Mouse (Mus musculus) adrenal gland, adult 2 months (tissue): ENCODE results near the gene Nat9. TPM values are rescaled to one million over a fixed set of nuclear protein-coding genes. Genes with fewer than 3 reads are reported as not detected.

Experiments
- DNase-seq: peaks from one replicate; pipeline ENCODE4 v3.0.0; 2021
- polyA plus RNA-seq: library from polyadenylated mRNA; depleted of rRNA; stranded (reverse); fragments of >200 nt; gene quantifications from 2 replicates; pipeline ENCODE4 v1.2.3, GENCODE M21; 2012; rRNA removed
- total RNA-seq, 2 experiments: library from RNA; stranded (reverse); gene quantifications; 2 replicates each; pipeline ENCODE4 v1.2.3; 2021

Nat9 gene
- total and polyA plus RNA-seq, 3 experiments: 12.0 to 29.2 (median 20.0) TPM

DNA sequence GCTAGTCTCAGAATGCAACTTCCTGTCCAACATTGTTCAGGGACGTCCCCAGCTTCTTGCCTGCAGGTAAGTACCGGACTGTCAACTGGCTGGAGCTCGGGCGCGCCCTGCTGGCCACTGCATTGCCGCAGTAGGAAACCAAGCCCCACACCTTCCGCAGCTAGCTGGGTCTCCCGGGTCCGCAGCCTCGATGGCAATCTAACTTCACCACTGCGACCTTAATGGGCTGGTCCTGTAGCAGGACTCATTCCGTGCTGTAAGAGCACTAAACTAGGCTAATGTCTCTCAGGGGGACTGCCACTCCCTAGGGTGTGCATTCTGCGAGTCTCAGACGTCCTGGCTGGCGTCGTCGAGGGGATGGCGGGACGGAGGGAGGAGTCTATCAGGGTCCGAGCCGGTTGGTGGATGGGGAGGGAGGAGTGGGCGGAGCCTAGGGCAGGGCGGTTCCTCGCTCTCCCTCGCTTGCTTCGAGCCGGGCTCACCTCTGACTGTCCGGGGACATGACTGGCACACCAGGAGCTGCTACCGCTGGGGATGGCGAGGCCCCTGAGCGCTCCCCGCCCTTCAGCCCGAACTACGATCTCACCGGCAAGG, 33.9 kb downstream of the Nat9 start:
- peak; percentile 80 for DNase-seq

DNA sequence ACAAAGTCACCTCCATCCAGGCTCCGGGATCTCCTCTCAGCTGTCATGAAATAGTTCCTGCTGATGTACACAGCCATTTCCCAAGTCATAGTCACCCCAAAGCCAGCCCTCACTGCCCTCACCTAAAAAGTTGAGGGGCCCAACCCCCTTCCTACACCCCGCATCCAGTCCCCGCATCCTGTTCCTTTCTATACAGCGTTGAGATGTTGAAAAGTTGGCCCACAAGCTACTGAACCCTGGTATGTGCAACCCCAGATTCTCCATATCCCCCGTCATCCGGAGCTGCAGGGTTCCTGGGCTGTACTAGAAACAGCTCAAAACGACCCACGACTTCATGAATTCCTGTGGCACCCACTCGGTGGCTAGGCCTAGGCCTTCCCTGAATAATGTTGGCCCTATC, 34.6 kb downstream of the Nat9 start:
- no peak for DNase-seq

DNA sequence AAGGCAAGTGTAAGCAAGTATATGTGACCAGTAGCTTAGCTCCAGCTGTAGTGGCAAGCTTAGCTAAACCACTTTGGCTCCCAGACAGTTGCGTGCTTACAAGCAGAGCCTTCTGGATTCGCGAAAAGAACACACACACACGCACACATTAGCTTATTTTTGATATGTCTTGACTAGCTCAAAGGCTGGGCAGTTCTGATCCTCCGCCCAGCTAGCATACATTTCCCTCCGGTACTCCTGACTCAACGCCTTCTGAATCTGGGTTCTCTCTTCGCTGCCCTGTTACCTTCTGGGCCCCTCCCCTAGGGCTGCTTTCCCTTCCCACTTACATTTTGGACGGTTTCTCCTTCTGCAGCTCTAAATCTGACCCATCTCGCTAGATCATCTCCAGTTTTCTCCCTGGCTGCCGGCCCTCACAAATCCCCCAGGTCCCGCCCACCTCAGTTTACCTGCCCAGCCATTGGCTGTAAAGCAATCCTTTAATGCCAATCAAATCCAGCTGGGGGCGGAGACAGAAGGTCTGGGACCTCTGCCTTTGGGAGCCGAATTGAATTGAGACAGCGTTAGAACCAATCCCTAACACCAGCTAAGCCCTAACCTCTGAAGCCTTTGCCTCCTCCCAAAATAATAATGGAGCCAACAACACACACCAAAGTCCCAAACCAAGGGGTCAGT, 35.8 kb downstream of the Nat9 start:
- peak; percentile 63 for DNase-seq

DNA sequence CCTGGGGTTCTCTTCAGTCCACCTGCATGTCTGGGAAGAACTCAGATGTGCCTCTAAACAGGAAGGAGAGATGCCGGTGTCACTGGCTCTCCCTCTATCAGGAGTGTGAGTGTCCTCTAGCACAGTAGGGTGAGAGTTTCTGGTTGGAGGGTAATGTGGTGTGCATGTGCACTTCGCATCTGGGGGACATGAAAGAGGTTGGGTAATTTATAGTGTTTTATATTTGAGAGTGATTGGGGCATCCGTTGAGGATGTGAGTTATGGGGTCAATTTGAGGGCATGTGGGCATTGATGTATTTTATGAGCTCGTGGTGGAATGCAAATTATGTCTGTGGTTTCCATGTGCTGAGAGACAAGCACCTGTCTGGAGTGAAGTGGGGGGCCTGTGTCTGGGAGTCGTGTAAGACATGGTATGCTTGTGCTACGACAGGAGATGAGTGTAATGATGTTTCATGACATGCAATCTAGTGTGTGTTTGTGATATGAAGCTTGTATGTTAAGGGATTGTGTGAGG, 36.9 kb downstream of the Nat9 start:
- no peak for DNase-seq

DNA sequence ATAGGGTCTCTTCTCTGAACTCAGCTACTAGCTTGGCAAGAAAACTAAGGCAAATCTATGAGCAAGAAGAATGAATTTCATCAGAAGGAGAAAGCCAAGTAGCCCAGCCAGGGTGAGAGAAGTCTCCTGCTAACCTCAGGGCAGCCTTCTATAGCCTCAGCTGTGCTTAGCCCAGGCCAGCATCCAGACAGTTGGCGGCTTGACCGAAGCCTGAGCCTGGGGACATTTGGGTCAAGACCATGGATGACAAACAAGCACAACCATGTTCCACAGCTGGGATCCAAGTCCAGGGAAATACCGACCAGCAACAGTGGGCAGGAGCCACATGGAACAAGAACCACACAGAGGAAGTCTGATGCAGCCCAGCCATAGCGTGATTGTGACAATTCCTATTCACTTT, 39.8 kb downstream of the Nat9 start:
- no peak for DNase-seq

DNA sequence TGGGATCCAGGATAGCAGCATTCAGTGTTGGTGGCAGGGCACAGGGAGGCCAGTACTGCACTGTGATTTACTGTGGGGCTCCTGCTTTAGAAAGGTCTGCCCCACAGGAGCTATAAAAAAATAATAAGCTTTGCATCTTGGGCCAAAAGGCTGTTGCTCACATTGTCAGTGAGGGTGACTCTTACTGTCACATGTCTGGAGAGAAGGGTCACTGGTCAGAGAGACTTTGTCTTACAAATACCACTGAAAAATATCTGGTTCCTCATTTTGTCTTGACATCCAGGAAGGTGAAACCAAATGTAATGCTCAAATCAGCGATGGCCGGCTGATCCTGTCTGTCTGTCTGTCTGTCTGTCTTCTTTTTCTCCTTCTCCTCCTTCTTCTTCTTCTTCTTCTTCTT, 45.7 kb downstream of the Nat9 start:
- DNase-seq: no peak

DNA sequence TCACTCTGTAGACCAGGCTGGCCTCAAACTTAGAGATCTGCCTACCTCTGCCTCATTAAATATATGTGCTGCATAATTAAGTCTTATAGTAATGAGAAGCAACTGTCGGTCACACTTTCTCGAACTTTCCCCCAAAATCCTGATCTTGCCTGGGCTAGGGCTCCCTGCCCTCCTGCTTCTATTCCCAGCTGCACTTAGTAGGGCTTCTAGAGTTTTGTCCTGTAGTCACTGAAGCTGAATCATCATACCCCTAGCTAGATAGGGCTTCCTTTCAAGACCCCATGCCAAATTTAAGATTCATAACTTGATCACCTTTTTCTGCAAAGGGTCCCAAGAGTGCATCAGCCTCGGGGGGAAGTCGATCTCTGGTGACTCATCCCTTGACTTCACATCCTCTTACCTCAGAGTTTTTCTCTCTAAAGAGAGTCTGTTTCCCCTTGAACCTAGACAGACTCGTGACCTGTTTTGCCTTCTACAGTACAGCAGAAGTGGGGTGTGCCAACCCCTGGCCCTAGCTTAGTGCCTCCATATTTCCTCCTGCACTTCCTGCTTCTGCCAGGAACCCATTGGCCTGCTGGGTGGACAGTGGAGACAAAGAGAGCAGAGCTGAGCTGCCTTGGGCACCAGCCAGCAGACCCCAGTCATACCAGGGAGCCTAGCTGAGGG, 48.9 kb downstream of the Nat9 start:
- no peak for DNase-seq

DNA sequence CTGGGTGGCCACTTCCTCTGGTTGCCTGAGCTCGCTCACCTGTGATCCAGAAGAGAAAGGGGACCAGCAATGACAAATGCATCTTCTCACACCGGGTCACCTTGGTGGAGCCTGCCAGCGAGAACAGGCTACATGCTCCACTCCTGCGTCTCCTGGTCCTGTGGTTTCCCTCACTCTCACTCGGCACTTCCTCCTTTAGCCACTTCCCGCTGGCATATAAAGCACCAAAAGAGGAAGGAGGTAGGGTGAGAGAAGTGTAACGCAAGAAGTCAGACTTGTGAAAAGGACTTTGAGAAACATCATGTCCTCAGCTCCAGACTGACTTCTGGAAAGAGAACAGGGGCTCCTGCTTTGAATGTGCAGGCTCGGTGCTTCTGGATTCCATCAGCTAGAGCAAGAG, 53.9 kb downstream of the Nat9 start, which contains the start of gene Cd300lf:
Gene Cd300lf (minus strand): TSS at position 193 of the 400 bp plus-strand sequence.
- no peak for DNase-seq

Other genes starting within 250 kb of the Nat9 start
- not detected for gene Cd300c, start 218.7 kb downstream of the Nat9 start, total RNA-seq
- gene Cd300c, start 218.7 kb downstream of the Nat9 start, polyA plus RNA-seq: 0.58 TPM in 1 of 2 replicates, not detected in the other
- gene Cd300ld, start 197.9 kb downstream of the Nat9 start, total RNA-seq: 1 to 10 TPM in 1 of 2 experiments, under 1 TPM in 1; 0.89 to 2.7 TPM
- gene Cd300ld, start 197.9 kb downstream of the Nat9 start, polyA plus RNA-seq: 0.45 and 0.64 TPM in 2 replicates
- 1 to 10 TPM; 3.5 to 5.5 TPM for gene Cd300c2, start 186.0 kb downstream of the Nat9 start, total RNA-seq
- 3.7 and 3.8 TPM in 2 replicates for gene Cd300c2, start 186.0 kb downstream of the Nat9 start, polyA plus RNA-seq
- gene Cd300ld2, start 171.7 kb downstream of the Nat9 start, total RNA-seq: not detected
- 0.56 TPM in 1 of 2 replicates, not detected in the other for gene Cd300ld2, start 171.7 kb downstream of the Nat9 start, polyA plus RNA-seq
- gene Cd300ld4, start 160.8 kb downstream of the Nat9 start, total RNA-seq: not detected
- 0.21 TPM in 1 of 2 replicates, not detected in the other for gene Cd300ld4, start 160.8 kb downstream of the Nat9 start, polyA plus RNA-seq
- gene Cd300ld5, start 150.1 kb downstream of the Nat9 start, total RNA-seq: 1 to 10 TPM; 5.0 to 8.0 TPM
- 0.49 and 0.68 TPM in 2 replicates for gene Cd300ld5, start 150.1 kb downstream of the Nat9 start, polyA plus RNA-seq
- gene Cd300ld3, start 139.4 kb downstream of the Nat9 start, total RNA-seq: 10 to 100 TPM in 1 of 2 experiments, 1 to 10 TPM in 1; 4.0 to 10.5 TPM
- gene Cd300ld3, start 139.4 kb downstream of the Nat9 start, polyA plus RNA-seq: 10.6 and 11.2 TPM in 2 replicates
- under 1 TPM; 0.78 to 0.86 TPM for gene Cd300e, start 125.7 kb downstream of the Nat9 start, total RNA-seq
- 0.04 TPM in 1 of 2 replicates, not detected in the other for gene Cd300e, start 125.7 kb downstream of the Nat9 start, polyA plus RNA-seq
- under 1 TPM; 0.55 to 0.58 TPM for gene Rab37, start 96.4 kb downstream of the Nat9 start, total RNA-seq
- gene Rab37, start 96.4 kb downstream of the Nat9 start, polyA plus RNA-seq: 0.15 and 0.36 TPM in 2 replicates
- under 1 TPM; 0.55 to 0.90 TPM for gene Cd300lf, start 53.9 kb downstream of the Nat9 start, total RNA-seq
- gene Cd300lf, start 53.9 kb downstream of the Nat9 start, polyA plus RNA-seq: 1.00 and 1.3 TPM in 2 replicates
- 10 to 100 TPM; 15.6 to 26.2 TPM for gene Slc9a3r1, start 24.5 kb downstream of the Nat9 start, total RNA-seq
- gene Slc9a3r1, start 24.5 kb downstream of the Nat9 start, polyA plus RNA-seq: 14.8 and 15.0 TPM in 2 replicates
- 10 to 100 TPM; 23.7 to 27.9 TPM for gene Tmem104, start 372 bp downstream of the Nat9 start, total RNA-seq
- 26.5 and 34.7 TPM in 2 replicates for gene Tmem104, start 372 bp downstream of the Nat9 start, polyA plus RNA-seq
- gene Grin2c, start 79.4 kb upstream of the Nat9 start, total RNA-seq: 1 to 10 TPM; 2.3 to 9.4 TPM
- gene Grin2c, start 79.4 kb upstream of the Nat9 start, polyA plus RNA-seq: 13.8 and 25.5 TPM in 2 replicates
- gene Fdxr, start 89.2 kb upstream of the Nat9 start, total RNA-seq: 1,000 to 10,000 TPM; 1,196 to 1,476 TPM
- gene Fdxr, start 89.2 kb upstream of the Nat9 start, polyA plus RNA-seq: 2,178 and 2,420 TPM in 2 replicates
- 10 to 100 TPM; 56.7 to 76.5 TPM for gene Fads6, start 109.8 kb upstream of the Nat9 start, total RNA-seq
- 87.7 and 93.1 TPM in 2 replicates for gene Fads6, start 109.8 kb upstream of the Nat9 start, polyA plus RNA-seq
- not detected for gene Otop2, start 119.3 kb upstream of the Nat9 start, total RNA-seq
- gene Otop2, start 119.3 kb upstream of the Nat9 start, polyA plus RNA-seq: 0.12 TPM in 1 of 2 replicates, not detected in the other
- gene Ush1g, start 134.2 kb upstream of the Nat9 start, total RNA-seq: under 1 TPM; 0.49 to 0.69 TPM
- 0.50 and 0.52 TPM in 2 replicates for gene Ush1g, start 134.2 kb upstream of the Nat9 start, polyA plus RNA-seq
- not detected for gene Otop3, start 146.9 kb upstream of the Nat9 start, total RNA-seq
- gene Otop3, start 146.9 kb upstream of the Nat9 start, polyA plus RNA-seq: 0.07 TPM in 1 of 2 replicates, not detected in the other
- gene Hid1, start 179.9 kb upstream of the Nat9 start, total RNA-seq: 10 to 100 TPM; 23.8 to 25.0 TPM
- 27.1 and 27.3 TPM in 2 replicates for gene Hid1, start 179.9 kb upstream of the Nat9 start, polyA plus RNA-seq
- 100 to 1,000 TPM in 1 of 2 experiments, 10 to 100 TPM in 1; 67.8 to 169 TPM for gene Cdr2l, start 194.1 kb upstream of the Nat9 start, total RNA-seq
- gene Cdr2l, start 194.1 kb upstream of the Nat9 start, polyA plus RNA-seq: 63.0 and 75.9 TPM in 2 replicates
- gene Mrpl58, start 215.9 kb upstream of the Nat9 start, total RNA-seq: 100 to 1,000 TPM; 163 to 165 TPM
- gene Mrpl58, start 215.9 kb upstream of the Nat9 start, polyA plus RNA-seq: 96.1 and 100 TPM in 2 replicates
- gene Atp5h, start 232.1 kb upstream of the Nat9 start, total RNA-seq: 100 to 1,000 TPM; 734 to 761 TPM
- 14.2 and 14.9 TPM in 2 replicates for gene Atp5h, start 232.1 kb upstream of the Nat9 start, polyA plus RNA-seq
- 10 to 100 TPM; 52.1 to 72.0 TPM for gene Kctd2, start 232.3 kb upstream of the Nat9 start, total RNA-seq
- 62.9 and 80.0 TPM in 2 replicates for gene Kctd2, start 232.3 kb upstream of the Nat9 start, polyA plus RNA-seq